Mouse (Mus musculus) hindbrain, embryonic 11.5 days (tissue): ENCODE results near the gene Nubp2. TPM values are rescaled to one million over a fixed set of nuclear protein-coding genes. Genes with fewer than 3 reads are reported as not detected.

Experiments used
- ATAC-seq: fragments of 200-750 bp; cut with Nextera tagmentation; 2 replicates; pipeline ENCODE4 v1.8.0; 2017; ENCODE audit warnings: mild to moderate bottlenecking, moderate TSS enrichment, moderate library complexity; ENCODE audit not compliant: low FRiP score
- DNase-seq: peaks from one replicate; pipeline ENCODE4 v3.0.0-alpha.2; 2015; ENCODE audit warnings: low spot score
- H3K27ac ChIP-seq: fragments of 300-500 bp; sonication (generic); 2 replicates; pipeline ENCODE4 v1.5.1; 2014; ENCODE audit warnings: mild to moderate bottlenecking, low read depth, low read length
- H3K27me3 ChIP-seq: fragments of 300-500 bp; sonication (generic); 2 replicates; pipeline ENCODE4 v1.6.1; 2014; ENCODE audit warnings: mild to moderate bottlenecking, low read length, moderate library complexity, mixed read lengths; ENCODE audit not compliant: control insufficient read depth, insufficient read depth
- H3K36me3 ChIP-seq: fragments of 300-500 bp; sonication (generic); 2 replicates; pipeline ENCODE4 v1.6.1; 2014; ENCODE audit warnings: mild to moderate bottlenecking, low read length, moderate library complexity, mixed read lengths; ENCODE audit not compliant: control insufficient read depth, insufficient read depth
- H3K4me1 ChIP-seq: fragments of 300-500 bp; sonication (generic); replicated peaks from 2 replicates; pipeline ENCODE4 v1.6.1; 2014; ENCODE audit warnings: low read length, mixed read lengths; ENCODE audit not compliant: control insufficient read depth, insufficient read depth
- H3K4me2 ChIP-seq: fragments of 300-500 bp; sonication (generic); replicated peaks from 2 replicates; pipeline ENCODE4 v1.6.1; 2014; ENCODE audit warnings: mild to moderate bottlenecking, low read depth, low read length
- H3K4me3 ChIP-seq: fragments of 300-500 bp; sonication (generic); 2 replicates; pipeline ENCODE4 v1.5.1; 2014; ENCODE audit warnings: low read depth, low read length
- H3K9ac ChIP-seq: fragments of 300-500 bp; sonication (generic); 2 replicates; pipeline ENCODE4 v1.6.1; 2014; ENCODE audit warnings: low read depth, low read length
- H3K9me3 ChIP-seq: fragments of 300-500 bp; sonication (generic); 2 replicates; pipeline ENCODE4 v1.6.1; 2016; ENCODE audit warnings: low read length; ENCODE audit not compliant: control insufficient read depth
- whole genome bisulfite sequencing: fragments of 180-500 bp; shearing (Covaris S2); extraction: QIAGEN DNeasy Blood & Tissue Kit; methylation state at CpG from one replicate; pipeline ENCODE4 v1.1.7; 2014; 5-methylcytosine and 5-hydroxymethylcytosine counted together
- polyA plus RNA-seq: library from polyadenylated mRNA; unstranded; fragments of >200 nt; fragmentation: Nextera tagmentation; extraction: Ambion mirVana; gene quantifications from 2 replicates; pipeline ENCODE4 v1.2.1, GENCODE M21; 2014

Gene Nubp2
- polyA plus RNA-seq, 1 experiment from 2014 or later = 77.6 TPM

DNA sequence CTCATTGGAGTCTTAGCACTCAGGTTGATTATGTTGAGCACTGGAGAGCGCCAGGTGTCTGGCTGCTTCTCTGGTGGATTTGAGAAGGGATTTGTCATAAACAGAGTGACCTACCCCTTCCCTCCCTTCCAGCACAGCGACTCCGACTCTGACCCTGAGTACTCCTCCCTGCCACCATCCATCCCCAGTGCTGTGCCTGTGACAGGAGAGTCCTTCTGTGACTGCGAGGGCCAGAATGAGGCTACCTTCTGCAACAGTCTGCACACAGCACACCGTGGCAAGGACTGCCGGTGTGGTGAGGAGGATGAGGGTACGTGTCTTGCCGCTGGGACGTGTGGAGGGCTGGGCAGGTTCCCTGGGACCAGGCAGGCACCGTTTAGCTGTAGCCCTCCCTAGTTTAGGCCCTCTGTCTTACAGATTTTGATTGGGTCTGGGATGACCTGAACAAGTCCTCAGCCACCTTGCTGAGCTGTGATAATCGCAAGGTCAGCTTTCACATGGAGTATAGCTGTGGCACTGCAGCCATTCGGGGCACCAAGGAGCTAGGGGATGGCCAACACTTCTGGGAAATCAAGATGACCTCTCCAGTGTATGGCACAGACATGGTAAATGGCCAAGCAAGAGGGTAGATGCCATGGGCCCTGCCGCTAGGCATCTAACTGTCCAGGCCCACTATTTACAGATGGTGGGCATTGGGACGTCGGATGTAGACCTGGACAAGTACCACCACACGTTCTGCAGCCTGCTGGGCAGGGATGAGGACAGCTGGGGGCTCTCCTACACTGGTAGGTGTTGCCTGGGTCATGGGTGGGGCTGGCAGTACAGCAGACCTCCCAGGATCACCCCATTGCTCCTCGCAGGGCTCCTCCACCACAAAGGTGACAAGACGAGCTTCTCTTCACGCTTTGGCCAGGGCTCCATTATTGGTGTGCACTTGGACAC, 4.3 kb upstream of the Nubp2 start:
- Histone ChIP-seq H3K4me3 (no peak overlapping the region), H3K4me1 (peaks cover 5% of the 10 kb centered on the region), H3K9me3 (no peaks in the 10 kb centered on the region), H3K27ac (no peak overlapping the region), H3K4me2 (no peak overlapping the region), H3K9ac (no peak overlapping the region), H3K36me3 (no peaks in the 10 kb centered on the region; the same call in 1 of the 2 replicates), H3K27me3 (no peaks in the 10 kb centered on the region)
- 87% methylated on average over 19 of the region's 19 CpGs for WGBS
- DNase-seq = no peak
- ATAC-seq = no peak

DNA sequence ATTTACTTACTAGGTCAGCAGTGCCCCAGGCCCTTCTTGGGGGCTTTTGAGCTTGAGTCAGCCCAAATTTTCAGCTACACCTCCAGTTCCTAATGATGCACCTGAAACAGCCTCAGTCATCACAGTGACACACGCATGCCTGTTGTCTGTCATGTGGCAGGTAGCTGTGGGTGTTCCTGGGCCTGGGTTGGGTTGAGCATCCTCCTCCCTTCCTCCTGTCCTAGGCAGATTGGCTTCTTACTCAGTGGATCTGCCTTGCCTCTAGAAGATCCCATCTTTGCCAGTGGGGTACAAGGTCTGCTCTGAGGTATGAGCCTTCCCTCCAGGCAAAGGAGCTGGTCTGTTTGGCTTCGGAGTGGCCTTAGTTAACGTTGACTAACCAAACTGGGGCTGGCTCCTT, 2.7 kb upstream of the Nubp2 start:
- 91% methylated on average over 3 of the region's 3 CpGs for WGBS
- Histone ChIP-seq H3K9me3 (no peaks in the 10 kb centered on the region), H3K9ac (no peak overlapping the region), H3K4me2 (no peak overlapping the region), H3K4me1 (peaks cover 8% of the 10 kb centered on the region), H3K27ac (no peak overlapping the region), H3K27me3 (no peaks in the 10 kb centered on the region), H3K4me3 (no peak overlapping the region), H3K36me3 (no peaks in the 10 kb centered on the region; the same call in 1 of the 2 replicates)
- DNase-seq = no peak
- no peak for ATAC-seq

DNA sequence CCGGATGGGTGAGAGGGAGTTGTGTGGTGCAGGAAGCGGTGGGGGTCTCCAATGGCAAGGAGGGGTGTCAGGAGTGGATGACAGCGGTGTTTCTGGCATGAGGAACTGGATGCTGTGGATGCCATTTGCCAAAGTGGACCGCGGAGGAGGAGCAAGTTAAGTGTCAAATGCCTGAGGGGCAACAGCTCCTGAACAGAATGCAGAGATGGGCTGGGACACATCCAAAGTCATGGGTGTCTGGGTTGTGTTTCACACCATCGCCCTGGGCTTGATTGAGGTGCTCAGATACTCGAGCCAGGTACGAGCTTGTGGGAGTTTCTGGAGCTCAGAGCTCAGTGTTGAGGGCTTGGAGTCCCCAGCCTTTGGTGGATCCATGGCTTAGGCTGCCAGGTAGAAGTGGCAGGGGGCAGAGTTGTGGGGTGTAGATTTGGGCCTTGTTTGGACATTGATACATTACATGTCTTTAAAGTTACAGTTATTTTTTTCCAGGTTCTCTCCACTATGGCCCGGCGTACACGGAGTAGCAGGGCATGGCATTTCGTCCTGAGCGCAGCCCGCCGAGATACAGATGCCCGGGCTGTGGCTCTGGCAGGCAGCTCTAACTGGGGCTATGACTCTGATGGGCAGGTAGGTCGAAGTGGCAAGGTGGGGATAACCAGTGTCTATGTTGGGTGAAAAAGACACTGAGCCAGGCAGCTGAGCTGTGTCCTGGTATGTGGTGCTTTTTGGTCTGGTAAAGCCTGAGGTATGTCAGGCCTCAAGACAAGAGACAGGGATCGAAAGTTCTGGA, 1.3 kb upstream of the Nubp2 start:
- Histone ChIP-seq H3K4me3 (peak overlapping the region; percentile 92), H3K27me3 (no peaks in the 10 kb centered on the region), H3K36me3 (no peaks in the 10 kb centered on the region; the same call in 1 of the 2 replicates), H3K9me3 (no peaks in the 10 kb centered on the region), H3K9ac (peak overlapping the region; percentile 88), H3K4me2 (peak overlapping the region; percentile 91), H3K27ac (no peak overlapping the region), H3K4me1 (peaks cover 8% of the 10 kb centered on the region; the same call in 1 of the 2 replicates)
- ATAC-seq = no peak
- 68% methylated on average over 18 of the region's 18 CpGs for WGBS
- peak; percentile 11 for DNase-seq

DNA sequence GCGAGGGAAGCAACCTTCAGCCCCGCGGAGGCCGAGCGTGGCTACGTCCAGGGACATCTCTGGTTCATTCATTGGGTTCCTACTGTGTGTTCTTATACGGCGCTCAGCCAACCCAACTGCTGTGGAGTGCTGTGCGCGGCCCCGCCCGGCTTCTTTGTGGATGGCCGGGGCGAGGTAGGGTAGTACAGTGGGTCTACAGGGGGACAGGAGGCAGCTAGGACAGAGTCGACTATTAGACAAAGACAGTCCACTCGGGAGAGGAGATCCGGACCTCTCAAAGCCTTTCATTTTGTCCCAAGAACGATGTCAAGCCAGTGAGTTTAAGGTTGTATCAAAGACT, 753 bp upstream of the Nubp2 start:
- Histone ChIP-seq H3K36me3 (no peaks in the 10 kb centered on the region; the same call in 1 of the 2 replicates), H3K4me2 (peak overlapping the region; percentile 91), H3K27me3 (no peaks in the 10 kb centered on the region), H3K9me3 (no peaks in the 10 kb centered on the region), H3K9ac (peak overlapping the region; percentile 88), H3K4me3 (peak overlapping the region; percentile 92), H3K4me1 (peaks cover 8% of the 10 kb centered on the region; the same call in 1 of the 2 replicates), H3K27ac (0 out of 2 replicates have a peak overlapping the region, but pooled peaks have one; percentile 62)
- DNase-seq = no peak
- WGBS = under 1% methylated on average over 18 of the region's 18 CpGs
- peak; percentile 36 for ATAC-seq

DNA sequence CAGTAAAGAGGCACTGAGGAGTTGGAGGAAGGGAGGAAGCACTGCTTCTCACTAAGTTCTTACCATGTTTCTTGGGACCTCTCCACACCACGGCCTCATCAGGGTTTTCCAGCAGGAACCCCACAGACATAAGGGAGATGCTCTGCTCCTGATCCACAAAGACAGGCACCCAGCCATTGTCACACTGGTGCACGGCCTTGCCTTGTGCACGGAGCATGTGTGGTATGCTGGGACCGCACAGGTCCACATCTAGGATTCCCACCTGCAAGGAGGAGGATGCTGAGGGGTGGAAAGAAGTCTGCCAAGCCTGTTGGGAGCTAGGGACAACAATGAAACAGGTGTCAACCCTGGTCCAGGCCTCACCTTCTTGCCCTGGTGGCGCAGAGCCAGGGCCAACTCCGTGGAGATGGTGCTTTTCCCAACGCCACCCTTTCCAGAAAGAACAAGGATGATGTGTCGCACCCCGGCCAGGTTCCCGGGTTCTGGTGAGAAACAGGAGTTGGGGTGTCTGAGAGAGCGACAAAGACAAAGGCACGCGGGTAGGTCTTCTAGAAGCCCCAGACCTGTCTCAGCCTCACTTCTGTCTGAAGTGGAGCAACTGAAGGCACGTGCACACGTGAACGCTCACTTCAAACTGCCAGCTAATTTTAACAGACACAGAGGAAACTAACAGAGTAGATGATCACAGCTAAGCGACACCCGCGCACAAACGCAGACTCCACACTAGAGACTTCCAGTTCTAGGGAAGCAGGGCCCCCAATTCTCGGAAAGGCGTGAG, 604 bp downstream of the Nubp2 start:
- peak overlapping the region; percentile 82 for H3K4me3 ChIP-seq
- H3K4me1 ChIP-seq = peaks cover 8% of the 10 kb centered on the region; the same call in 1 of the 2 replicates
- WGBS = 27% methylated on average over 22 of the region's 22 CpGs
- H3K4me2 ChIP-seq = peak overlapping the region; percentile 82
- no peaks in the 10 kb centered on the region; the same call in 1 of the 2 replicates for H3K36me3 ChIP-seq
- DNase-seq = no peak
- 0 out of 2 replicates have a peak, but pooled peaks have one; percentile 1 for ATAC-seq
- H3K9me3 ChIP-seq = no peaks in the 10 kb centered on the region
- H3K27ac ChIP-seq = no peak overlapping the region
- no peaks in the 10 kb centered on the region for H3K27me3 ChIP-seq
- H3K9ac ChIP-seq = peak overlapping the region; percentile 59

DNA sequence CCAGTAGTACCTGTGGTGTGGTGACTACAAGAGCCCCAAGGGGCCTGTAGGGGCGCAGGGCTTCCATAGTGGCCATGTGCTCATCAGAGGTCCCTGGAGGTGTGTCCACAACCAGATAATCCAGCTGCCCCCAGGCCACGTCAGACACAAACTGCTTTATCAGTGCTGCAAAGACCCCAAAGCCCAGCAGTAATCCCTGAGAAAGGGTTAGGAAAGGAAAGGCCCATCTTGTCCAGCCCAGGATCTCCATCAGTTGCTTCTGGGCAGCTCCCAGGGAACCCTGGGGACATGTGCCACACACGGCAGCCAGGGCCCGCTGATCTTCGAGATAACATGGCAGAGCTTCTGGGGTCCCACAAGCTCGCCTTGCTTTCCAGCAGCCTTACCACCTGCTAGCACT, 1.8 kb downstream of the Nubp2 start:
- no peaks in the 10 kb centered on the region for H3K36me3 ChIP-seq
- no peak overlapping the region for H3K9ac ChIP-seq
- ATAC-seq = no peak
- no peak for DNase-seq
- H3K4me2 ChIP-seq = no peak overlapping the region
- no peak overlapping the region for H3K27ac ChIP-seq
- H3K4me1 ChIP-seq = peaks cover 8% of the 10 kb centered on the region; the same call in 1 of the 2 replicates
- no peaks in the 10 kb centered on the region for H3K9me3 ChIP-seq
- 86% methylated on average over 6 of the region's 6 CpGs for WGBS
- no peak overlapping the region for H3K4me3 ChIP-seq
- no peaks in the 10 kb centered on the region for H3K27me3 ChIP-seq

DNA sequence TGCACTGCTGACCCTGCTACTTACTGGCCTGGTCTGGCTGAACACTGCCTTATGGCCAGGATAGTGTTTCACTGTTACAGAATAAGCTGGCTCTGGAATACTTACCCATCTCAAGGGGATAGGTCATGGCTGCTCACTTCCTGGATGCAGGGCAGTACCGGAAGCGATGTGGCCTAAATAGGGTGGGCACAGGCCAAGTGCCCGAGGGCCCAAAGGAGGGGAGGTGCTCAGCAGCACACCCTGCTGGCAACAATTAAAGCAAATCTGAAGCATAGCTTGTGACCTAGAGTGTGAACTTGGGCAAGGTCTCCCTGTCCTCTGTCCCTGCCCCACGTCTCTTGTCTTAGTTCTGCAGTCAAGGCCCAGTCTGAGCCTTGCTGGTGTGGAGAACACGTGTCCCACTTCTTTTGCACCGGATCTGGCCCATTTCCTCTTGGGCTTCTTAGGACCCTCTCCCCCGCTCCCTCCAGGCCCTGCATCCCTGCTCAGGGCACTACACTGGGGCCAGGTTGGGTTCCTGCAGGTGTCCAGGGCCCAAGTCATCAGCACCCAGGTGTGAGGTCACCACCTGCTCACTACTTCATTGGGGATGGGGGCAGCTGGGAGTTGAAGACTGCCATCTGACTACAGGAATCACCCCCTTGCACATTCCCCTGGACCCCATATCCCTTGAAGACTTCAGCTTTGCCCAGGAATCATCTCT, 4.3 kb downstream of the Nubp2 start:
- Histone ChIP-seq H3K4me3 (no peak overlapping the region), H3K9me3 (no peaks in the 10 kb centered on the region), H3K4me1 (peaks cover 6% of the 10 kb centered on the region; the same call in 1 of the 2 replicates), H3K27me3 (no peaks in the 10 kb centered on the region), H3K9ac (no peak overlapping the region), H3K36me3 (no peaks in the 10 kb centered on the region), H3K4me2 (no peak overlapping the region), H3K27ac (no peak overlapping the region)
- WGBS = 48% methylated on average over 7 of the region's 7 CpGs
- DNase-seq (peak; percentile 57), ATAC-seq (no peak)

DNA sequence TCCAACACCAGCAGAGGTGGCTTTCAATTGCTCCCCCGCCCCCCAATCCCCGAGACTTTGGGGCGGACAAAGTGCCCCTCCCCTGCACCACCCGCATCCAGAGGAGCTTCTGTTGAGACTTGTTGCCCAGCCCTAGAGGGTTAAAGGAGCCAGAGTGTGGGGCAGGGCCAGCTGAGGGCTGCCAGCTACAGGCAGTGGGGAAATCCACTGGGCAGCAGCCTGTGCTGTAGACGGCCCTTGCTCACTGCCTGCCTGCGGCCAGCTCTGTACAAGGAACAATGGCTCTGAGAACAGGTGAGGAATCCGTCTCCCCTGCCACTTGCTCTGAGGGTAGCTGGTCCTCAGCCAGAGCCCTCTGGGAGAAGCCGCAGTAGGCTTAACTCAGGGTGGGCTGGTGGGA, 7.6 kb downstream of the Nubp2 start:
- DNase-seq (no peak), ATAC-seq (no peak)
- no peaks in the 10 kb centered on the region for H3K36me3 ChIP-seq
- H3K4me1 ChIP-seq = no peaks in the 10 kb centered on the region
- H3K9ac ChIP-seq = no peak overlapping the region
- H3K4me3 ChIP-seq = no peak overlapping the region
- no peaks in the 10 kb centered on the region for H3K9me3 ChIP-seq
- H3K4me2 ChIP-seq = no peak overlapping the region
- no peak overlapping the region for H3K27ac ChIP-seq
- 81% methylated on average over 8 of the region's 8 CpGs for WGBS
- no peaks in the 10 kb centered on the region for H3K27me3 ChIP-seq
